19 mouse cellular contexts compared by ENCODE assay signal in genomic region chr3:82054283-82054974, GRCm38 (mm10). TPM values are rescaled to one million over a fixed set of nuclear protein-coding genes. Genes with fewer than 3 reads are reported as not detected.
A peak's percentile ranks its signal among the peaks of the same experiment; 100 is the strongest.
DNase-seq lines count a peak whose midpoint lies in the region; ATAC-seq lines count a peak whose summit lies in the region.
"Had no signal": no experiment of that assay in that cellular context is flagged by ENCODE, and none has a peak within 500 bp of the region (broad histone marks: within the 10 kb centered on the region; RNA-seq: fewer than 3 reads in every experiment).

No protein-coding gene starts in this region.

- no peak for ATAC-seq in embryonic facial prominence, embryonic 11.5 days (replicated peaks; ENCODE audit: insufficient number of reproducible peaks, low FRiP score, low TSS enrichment, low read depth)
- ATAC-seq in erythroid progenitor cell, adult 5-6 weeks (replicated peaks; ENCODE audit: low FRiP score, poor library complexity, severe bottlenecking): no peak
- ATAC-seq: midbrain, embryonic 15.5 days had no signal

- no peak overlapping the region for H3K4me2 ChIP-seq in embryonic facial prominence, embryonic 11.5 days (ENCODE audit: low read depth, low read length)
- H3K4me2 ChIP-seq: forebrain, embryonic 12.5 days; hindbrain, embryonic 15.5 days; liver, embryonic 15.5 days; midbrain, embryonic 15.5 days; neural tube, embryonic 12.5 days had no signal

- peaks cover 4% of the 10 kb centered on the region; the same call in 1 of the 2 replicates for H3K36me3 ChIP-seq in heart, embryonic 10.5 days
- H3K36me3 ChIP-seq in embryonic facial prominence, embryonic 11.5 days (replicated peaks; ENCODE audit: control insufficient read depth, insufficient read depth, low read depth, low read length): no peaks in the 10 kb centered on the region
- H3K36me3 ChIP-seq: forebrain, embryonic 12.5 days; G1E; hindbrain, embryonic 15.5 days; limb, embryonic 10.5 days; liver, embryonic 15.5 days; midbrain, embryonic 15.5 days; neural tube, embryonic 12.5 days had no signal

- no peak overlapping the region for H3K4me3 ChIP-seq in heart, embryonic 10.5 days
- no peak overlapping the region for H3K4me3 ChIP-seq in embryonic facial prominence, embryonic 11.5 days (ENCODE audit: low read depth, low read length)
- H3K4me3 ChIP-seq: forebrain, embryonic 12.5 days; hindbrain, embryonic 15.5 days; limb, embryonic 10.5 days; liver, embryonic 15.5 days; midbrain, embryonic 15.5 days; neural tube, embryonic 12.5 days had no signal

- no peak overlapping the region for H3K9ac ChIP-seq in embryonic facial prominence, embryonic 11.5 days (replicated peaks; ENCODE audit: low read length)
- H3K9ac ChIP-seq: forebrain, embryonic 12.5 days; hindbrain, embryonic 15.5 days; liver, embryonic 15.5 days; midbrain, embryonic 15.5 days; neural tube, embryonic 12.5 days had no signal

- no peaks in the 10 kb centered on the region for H3K27me3 ChIP-seq in heart, embryonic 10.5 days (ENCODE audit: insufficient read depth, poor library complexity, severe bottlenecking)
- H3K27me3 ChIP-seq in embryonic facial prominence, embryonic 11.5 days (ENCODE audit: control insufficient read depth, insufficient read depth, low read length): no peaks in the 10 kb centered on the region
- H3K27me3 ChIP-seq: forebrain, embryonic 12.5 days; hindbrain, embryonic 15.5 days; liver, embryonic 15.5 days; midbrain, embryonic 15.5 days; neural tube, embryonic 12.5 days had no signal

- DNase-seq in heart, embryonic 10.5 days (ENCODE audit: low spot score): no peak
- DNase-seq in heart, adult 18-20 months: no peak
- peak; percentile 44 for DNase-seq in left cerebral cortex, postnatal 4 days
- DNase-seq in left cerebral cortex, adult 11 months (ENCODE audit: low spot score): no peak
- peak; percentile 23 for DNase-seq in embryonic facial prominence, embryonic 11.5 days (ENCODE audit: low spot score)
- peak; percentile 14 to 48 for DNase-seq in lung, postnatal 4 days
- DNase-seq in spleen, postnatal 4 days (ENCODE audit: low spot score in 2 of 2): no peak
- DNase-seq: adrenal gland, postnatal 25 days; layer of hippocampus, adult 9-11 months; thymus, postnatal 14 days had no signal

- peak overlapping the region; percentile 67 for H3K27ac ChIP-seq in heart, embryonic 10.5 days
- H3K27ac ChIP-seq in embryonic facial prominence, embryonic 11.5 days (replicated peaks; ENCODE audit: low read depth, low read length): no peak overlapping the region
- H3K27ac ChIP-seq: forebrain, embryonic 12.5 days; hindbrain, embryonic 15.5 days; limb, embryonic 10.5 days; liver, embryonic 15.5 days; midbrain, embryonic 15.5 days; neural tube, embryonic 12.5 days had no signal

- intact Hi-C loops in left cerebral cortex, postnatal 4 days (cut with DNase I): no loop called here

- WGBS in heart, embryonic 10.5 days: 26% methylated on average over 5 of the region's 5 CpGs
- WGBS in embryonic facial prominence, embryonic 11.5 days: 55% methylated on average over 5 of the region's 5 CpGs

- no peaks in the 10 kb centered on the region for H3K9me3 ChIP-seq in heart, embryonic 10.5 days
- H3K9me3 ChIP-seq in embryonic facial prominence, embryonic 11.5 days (replicated peaks; ENCODE audit: control insufficient read depth, low read length): no peaks in the 10 kb centered on the region
- H3K9me3 ChIP-seq: forebrain, embryonic 12.5 days; G1E; hindbrain, embryonic 15.5 days; limb, embryonic 10.5 days; liver, embryonic 15.5 days; midbrain, embryonic 15.5 days; neural tube, embryonic 12.5 days had no signal

- peaks cover 19% of the 10 kb centered on the region for H3K4me1 ChIP-seq in heart, embryonic 10.5 days
- H3K4me1 ChIP-seq in embryonic facial prominence, embryonic 11.5 days (ENCODE audit: control insufficient read depth, insufficient read depth, low read length): no peaks in the 10 kb centered on the region; the same call in 1 of the 2 replicates
- H3K4me1 ChIP-seq: forebrain, embryonic 12.5 days; hindbrain, embryonic 15.5 days; liver, embryonic 15.5 days; neural tube, embryonic 12.5 days had no signal

RNA-seq across cellular contexts. Expression of gene Gucy1b1, which starts 20.1 kb away (rescaled TPM):
- polyA plus RNA-seq in heart, embryonic 10.5 days (2016; fragmentation: Nextera tagmentation; extraction: Ambion mirVana): 32.6 and 42.7 TPM in 2 replicates
- 10 to 100 TPM; 10.3 to 12.0 TPM for total RNA-seq in heart, adult 18-20 months (2021)
- total RNA-seq in left cerebral cortex, postnatal 4 days (2021): 100 to 1,000 TPM; 143 to 157 TPM
- polyA plus RNA-seq in embryonic facial prominence, embryonic 11.5 days (2014; fragmentation: Nextera tagmentation; extraction: Ambion mirVana): 6.4 and 8.1 TPM in 2 replicates
- total RNA-seq in erythroid progenitor cell, adult 5-6 weeks (2015; ENCODE audit: low replicate concordance): not detected in 2 replicates
- total RNA-seq in erythroid progenitor cell, adult 5-6 weeks (2017; ENCODE audit: low replicate concordance): not detected in 2 replicates
- polyA plus RNA-seq: C2C12, G1E had no signal

Comparison
In these comparisons a context has a peak if more than half of its experiments do, and no peak if none do; other contexts are left out.
1. DNase-seq: peak in left cerebral cortex, postnatal 4 days (single experiment), embryonic facial prominence, embryonic 11.5 days (single experiment) and lung, postnatal 4 days (2 of 2); none in heart, embryonic 10.5 days (single experiment), heart, adult 18-20 months (0 of 2), left cerebral cortex, adult 11 months (single experiment) and spleen, postnatal 4 days (0 of 2).
2. RNA of gene Gucy1b1, which starts 20.1 kb away (total RNA-seq): 143 to 157 TPM in left cerebral cortex, postnatal 4 days and 10.3 to 12.0 TPM in heart, adult 18-20 months; not detected in erythroid progenitor cell, adult 5-6 weeks; every median in the first group is over 10 times any median in the second.